Mouse (Mus musculus) forebrain, embryonic 10.5 days (tissue): ENCODE data around the gene Sh3bp1. TPM values are rescaled to one million over a fixed set of nuclear protein-coding genes. Genes with fewer than 3 reads are reported as not detected.

Experiments
- DNase-seq: peaks from one replicate; pipeline ENCODE4 v3.0.0-alpha.2; 2017; ENCODE audit warnings: low spot score; ENCODE audit errors: extremely low spot score
- H3K27ac ChIP-seq: fragments of 300-500 bp; sonication (generic); 2 replicates; pipeline ENCODE4 v1.5.1; 2016; ENCODE audit warnings: mild to moderate bottlenecking
- H3K27me3 ChIP-seq: fragments of 300-500 bp; sonication (generic); 2 replicates; pipeline ENCODE4 v1.6.1; 2016; ENCODE audit warnings: mild to moderate bottlenecking; ENCODE audit not compliant: poor library complexity, severe bottlenecking
- H3K36me3 ChIP-seq: fragments of 300-500 bp; sonication (generic); replicated peaks from 2 replicates; pipeline ENCODE4 v1.6.1; 2016; ENCODE audit warnings: mild to moderate bottlenecking, moderate library complexity
- H3K4me1 ChIP-seq: fragments of 300-500 bp; sonication (generic); 2 replicates; pipeline ENCODE4 v1.6.1; 2016
- H3K4me3 ChIP-seq: fragments of 300-500 bp; sonication (generic); 2 replicates; pipeline ENCODE4 v1.5.1; 2016; ENCODE audit warnings: mild to moderate bottlenecking, moderate library complexity
- H3K9me3 ChIP-seq: fragments of 300-500 bp; sonication (generic); 2 replicates; pipeline ENCODE4 v1.6.1; 2016; ENCODE audit warnings: mild to moderate bottlenecking, moderate library complexity
- WGBS: fragments of 180-500 bp; shearing (Covaris S2); methylation state at CpG from one replicate; pipeline ENCODE4 v1.1.7; 2016; 5-methylcytosine and 5-hydroxymethylcytosine counted together
- polyA plus RNA-seq: library from polyadenylated mRNA; unstranded; fragments of >200 nt; fragmentation: Nextera tagmentation; extraction: Ambion mirVana; gene quantifications from 2 replicates; pipeline ENCODE4 v1.2.1, GENCODE M21; 2016

Sh3bp1 gene
- polyA plus RNA-seq, 1 experiment from 2014 or later, result 21.0 TPM

- Histone ChIP-seq H3K36me3 (peaks cover 97% of the 10 kb centered on the region), H3K9me3 (no peaks in the 10 kb centered on the region), H3K27ac (peak overlapping the region; percentile 74), H3K4me1 (peaks cover 49% of the 10 kb centered on the region), H3K27me3 (no peaks in the 10 kb centered on the region), H3K4me3 (peak overlapping the region; percentile 9; the same call in 1 of the 2 replicates)
- 26% methylated on average over 13 of the region's 13 CpGs for WGBS
- DNase-seq, result peak; percentile 30
Observed at GRCm38 (mm10) chr15:78889401-78889853, 10.1 kb upstream of the Sh3bp1 start.

GRCm38 (mm10) chr15:78892440-78892839 lies 7.1 kb upstream of the Sh3bp1 start:
- no peaks in the 10 kb centered on the region for H3K27me3 ChIP-seq
- peaks cover 74% of the 10 kb centered on the region for H3K4me1 ChIP-seq
- H3K9me3 ChIP-seq, result no peaks in the 10 kb centered on the region
- no peak for DNase-seq
- peaks cover 77% of the 10 kb centered on the region for H3K36me3 ChIP-seq
- H3K4me3 ChIP-seq, result no peak overlapping the region
- 69% methylated on average over 7 of the region's 7 CpGs for WGBS
- no peak overlapping the region for H3K27ac ChIP-seq

GRCm38 (mm10) chr15:78894726-78895125 lies 4.8 kb upstream of the Sh3bp1 start:
- Histone ChIP-seq H3K4me1 (peaks cover 76% of the 10 kb centered on the region), H3K4me3 (no peak overlapping the region), H3K27ac (peak overlapping the region; percentile 21; the same call in 1 of the 2 replicates), H3K9me3 (no peaks in the 10 kb centered on the region), H3K27me3 (peaks cover 13% of the 10 kb centered on the region), H3K36me3 (peaks cover 55% of the 10 kb centered on the region)
- no peak for DNase-seq
- WGBS, result 81% methylated on average over 13 of the region's 13 CpGs

- Histone ChIP-seq H3K4me1 (peaks cover 80% of the 10 kb centered on the region), H3K9me3 (no peaks in the 10 kb centered on the region), H3K27ac (peak overlapping the region; percentile 21), H3K27me3 (peaks cover 21% of the 10 kb centered on the region), H3K4me3 (no peak overlapping the region), H3K36me3 (peaks cover 46% of the 10 kb centered on the region)
- no peak for DNase-seq
- 90% methylated on average over 2 of the region's 2 CpGs for WGBS
Observed at GRCm38 (mm10) chr15:78895741-78896140, 3.8 kb upstream of the Sh3bp1 start.

- 86% methylated on average over 3 of the region's 3 CpGs for WGBS
- Histone ChIP-seq H3K36me3 (peaks cover 42% of the 10 kb centered on the region), H3K4me3 (no peak overlapping the region), H3K9me3 (no peaks in the 10 kb centered on the region), H3K4me1 (peaks cover 84% of the 10 kb centered on the region), H3K27ac (peak overlapping the region; percentile 21), H3K27me3 (peaks cover 25% of the 10 kb centered on the region)
- no peak for DNase-seq
Observed at GRCm38 (mm10) chr15:78896149-78896548, 3.4 kb upstream of the Sh3bp1 start.

GRCm38 (mm10) chr15:78897488-78897887 lies 2.1 kb upstream of the Sh3bp1 start:
- H3K27ac ChIP-seq, result peak overlapping the region; percentile 21; the same call in 1 of the 2 replicates
- 88% methylated on average over 4 of the region's 4 CpGs for WGBS

GRCm38 (mm10) chr15:78898507-78899001 lies 1.0 kb upstream of the Sh3bp1 start:
- H3K27ac ChIP-seq, result peak overlapping the region; percentile 83
- H3K9me3 ChIP-seq, result no peaks in the 10 kb centered on the region
- H3K27me3 ChIP-seq, result peaks cover 29% of the 10 kb centered on the region
- no peak for DNase-seq
- H3K4me1 ChIP-seq, result peaks cover 83% of the 10 kb centered on the region
- peak overlapping the region; percentile 76 for H3K4me3 ChIP-seq
- peaks cover 23% of the 10 kb centered on the region for H3K36me3 ChIP-seq
- WGBS, result 55% methylated on average over 6 of the region's 6 CpGs

More at GRCm38 (mm10) chr15:78897488-78897887, 2.1 kb upstream of the Sh3bp1 start:
- H3K36me3 ChIP-seq, result peaks cover 28% of the 10 kb centered on the region
- H3K4me3 ChIP-seq, result no peak overlapping the region
- H3K9me3 ChIP-seq, result no peaks in the 10 kb centered on the region
- H3K4me1 ChIP-seq, result peaks cover 86% of the 10 kb centered on the region
- peaks cover 29% of the 10 kb centered on the region for H3K27me3 ChIP-seq
- no peak for DNase-seq

- Histone ChIP-seq H3K9me3 (no peaks in the 10 kb centered on the region), H3K27ac (peak within 1 kb of the TSS; percentile 83), H3K4me3 (peak within 1 kb of the TSS; percentile 76), H3K36me3 (peaks cover 21% of the 10 kb centered on the region), H3K27me3 (peaks cover 29% of the 10 kb centered on the region), H3K4me1 (peaks cover 74% of the 10 kb centered on the region)
- WGBS, result under 1% methylated on average over 20 of the region's 20 CpGs
- no peak for DNase-seq
Observed at GRCm38 (mm10) chr15:78899409-78899739, 194 bp upstream of the Sh3bp1 start, which contains the start of gene Gm49510. Gene Gm49510, plus strand, starts transcription at chr15:78899667.

GRCm38 (mm10) chr15:78900585-78901421 lies 1.2 kb downstream of the Sh3bp1 start:
- Histone ChIP-seq H3K9me3 (no peaks in the 10 kb centered on the region), H3K4me3 (peak overlapping the region; percentile 76), H3K36me3 (peaks cover 20% of the 10 kb centered on the region), H3K4me1 (peaks cover 65% of the 10 kb centered on the region), H3K27me3 (peaks cover 29% of the 10 kb centered on the region), H3K27ac (peak overlapping the region; percentile 83)
- DNase-seq, result no peak
- 14% methylated on average over 18 of the region's 18 CpGs for WGBS

GRCm38 (mm10) chr15:78901422-78901789 lies 1.8 kb downstream of the Sh3bp1 start:
- H3K4me3 ChIP-seq, result peak overlapping the region; percentile 76
- 30% methylated on average over 8 of the region's 8 CpGs for WGBS
- peaks cover 29% of the 10 kb centered on the region for H3K27me3 ChIP-seq
- no peaks in the 10 kb centered on the region for H3K9me3 ChIP-seq
- peak overlapping the region; percentile 83 for H3K27ac ChIP-seq
- H3K4me1 ChIP-seq, result peaks cover 59% of the 10 kb centered on the region
- DNase-seq, result no peak
- H3K36me3 ChIP-seq, result peaks cover 24% of the 10 kb centered on the region

GRCm38 (mm10) chr15:78903243-78903642 lies 3.7 kb downstream of the Sh3bp1 start:
- peak overlapping the region; percentile 12; the same call in 1 of the 2 replicates for H3K4me3 ChIP-seq
- 15% methylated on average over 2 of the region's 2 CpGs for WGBS
- H3K27ac ChIP-seq, result peak overlapping the region; percentile 53; the same call in 1 of the 2 replicates

GRCm38 (mm10) chr15:78908399-78908798 lies 8.8 kb downstream of the Sh3bp1 start:
- H3K9me3 ChIP-seq, result no peaks in the 10 kb centered on the region
- H3K27ac ChIP-seq, result no peak overlapping the region
- H3K27me3 ChIP-seq, result no peaks in the 10 kb centered on the region
- no peak for DNase-seq
- peaks cover 72% of the 10 kb centered on the region for H3K36me3 ChIP-seq
- H3K4me1 ChIP-seq, result peaks cover 12% of the 10 kb centered on the region
- 80% methylated on average over 7 of the region's 7 CpGs for WGBS
- no peak overlapping the region for H3K4me3 ChIP-seq

More at GRCm38 (mm10) chr15:78903243-78903642, 3.7 kb downstream of the Sh3bp1 start:
- Histone ChIP-seq H3K4me1 (peaks cover 46% of the 10 kb centered on the region), H3K36me3 (peaks cover 43% of the 10 kb centered on the region), H3K9me3 (no peaks in the 10 kb centered on the region), H3K27me3 (peaks cover 27% of the 10 kb centered on the region)
- peak; percentile 79 for DNase-seq

- peaks cover 18% of the 10 kb centered on the region for H3K4me1 ChIP-seq
- no peak for DNase-seq
- H3K36me3 ChIP-seq, result peaks cover 69% of the 10 kb centered on the region
- WGBS, result 95% methylated on average over 8 of the region's 8 CpGs
- no peaks in the 10 kb centered on the region for H3K9me3 ChIP-seq
- H3K4me3 ChIP-seq, result no peak overlapping the region
- no peak overlapping the region for H3K27ac ChIP-seq
- H3K27me3 ChIP-seq, result no peaks in the 10 kb centered on the region
Observed at GRCm38 (mm10) chr15:78908982-78909381, 9.4 kb downstream of the Sh3bp1 start.
